Mouse (Mus musculus) bone marrow macrophage, adult 2 months (primary cell): ENCODE measurements around the gene Srd5a3.

Experiments
- CTCF ChIP-seq: IDR thresholded peaks from 2 replicates; pipeline ENCODE4 v1.5.1; 2012; ENCODE audit warnings: low read depth, mild to moderate bottlenecking, low read length, moderate library complexity
- POLR2A ChIP-seq: IDR thresholded peaks from 2 replicates; pipeline ENCODE4 v1.6.1; 2012; ENCODE audit warnings: mild to moderate bottlenecking, low read depth, low read length, borderline replicate concordance

GRCm38 (mm10) chr5:76140730-76141066, 627 bp downstream of the Srd5a3 start:
- TF ChIP-seq CTCF, result no peak
- TF ChIP-seq POLR2A, result no peak
